Mouse (Mus musculus): ENCODE results near the gene Clstn1.

DNA sequence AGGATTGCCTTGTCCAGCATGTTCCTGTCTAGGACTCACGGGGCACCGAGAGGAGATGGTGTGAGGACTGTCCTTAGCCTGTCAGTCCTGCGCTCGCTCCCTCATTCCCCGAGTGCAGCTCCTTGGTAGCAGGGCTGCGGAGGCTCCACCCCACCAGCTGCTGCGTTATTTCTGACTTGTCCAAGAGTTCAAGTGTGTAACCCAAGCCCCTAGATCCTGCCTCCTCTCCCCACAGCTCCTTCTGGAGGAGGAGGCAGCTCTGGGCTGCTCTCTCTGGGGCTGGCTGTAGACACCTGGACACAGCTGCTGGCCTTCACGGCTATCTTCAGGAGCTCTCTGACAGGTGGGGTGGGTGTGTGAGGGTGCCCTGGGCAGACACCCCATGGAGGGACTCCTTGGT is 41.4 kb upstream of the Clstn1 start:
- TF ChIP-seq CTCF (IDR thresholded peaks at IDR 0.05; ENCODE audit: low read depth) (no peak), EP300 (IDR thresholded peaks at IDR 0.05; ENCODE audit: low read depth) (no peak)
